Mouse (Mus musculus): Measurements from ENCODE around the gene Prkar1b.

DNA sequence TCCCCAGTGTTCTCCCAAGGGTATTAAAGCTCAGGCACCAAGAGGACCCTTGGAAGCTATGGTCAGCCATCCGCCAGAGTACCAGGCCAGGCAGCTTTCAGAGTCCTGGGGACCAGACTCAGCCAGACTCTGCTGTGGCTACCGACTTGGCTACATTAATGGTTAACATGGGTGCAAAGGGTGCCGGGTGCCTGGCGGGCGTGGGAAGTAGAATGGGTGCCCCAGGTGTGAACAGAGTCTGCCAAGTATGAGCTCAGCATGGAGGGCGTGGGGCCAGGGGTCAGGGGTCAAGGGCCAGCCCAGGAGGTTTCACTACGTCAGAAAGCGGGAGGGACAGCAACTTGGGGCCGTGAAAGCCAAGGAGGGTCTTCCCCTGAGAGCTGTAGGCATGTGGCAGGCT is 169.2 kb downstream of the Prkar1b start:
- TF ChIP-seq CTCF (IDR thresholded peaks at IDR 0.05; ENCODE audit: low read depth) (no peak), EP300 (IDR thresholded peaks at IDR 0.05; ENCODE audit: low read depth) (no peak)

All from liver, postnatal 0 days (tissue).